ENCODE assay signal across 13 mouse cellular contexts in the genomic region with DNA sequence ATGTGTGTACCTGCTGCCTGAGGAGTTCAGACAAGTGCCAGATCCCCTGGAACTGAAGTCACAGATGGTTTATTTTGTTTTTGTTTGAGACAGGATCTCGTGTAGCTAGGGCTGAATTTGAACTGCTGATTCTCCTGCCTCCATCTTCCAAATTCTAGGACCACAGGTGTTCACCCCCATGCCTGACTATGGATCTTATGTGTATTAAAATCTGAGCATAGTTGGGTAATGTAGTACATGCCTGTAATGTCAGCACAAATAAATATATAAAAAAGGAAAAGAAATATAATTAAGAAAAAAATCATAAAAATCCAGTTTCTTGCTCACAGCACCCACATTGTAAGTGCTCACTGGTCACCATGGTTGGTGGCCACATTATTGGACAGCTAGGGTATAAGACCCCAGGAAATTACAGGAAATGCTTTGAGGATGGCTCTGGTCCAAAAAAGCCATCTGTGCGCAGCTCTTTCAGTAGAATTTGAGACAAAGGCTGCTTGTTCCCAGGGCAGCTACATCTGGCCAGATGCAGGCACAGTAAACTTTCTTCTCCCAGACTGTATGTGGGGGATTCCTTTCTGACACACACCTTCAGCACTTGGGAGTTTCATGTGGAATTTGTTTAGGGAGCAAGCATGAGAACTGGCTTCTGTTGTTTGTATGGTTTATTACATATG. TPM values are rescaled to one million over a fixed set of nuclear protein-coding genes. Genes with fewer than 3 reads are reported as not detected.
DNase-seq lines count a peak whose midpoint lies in the region; ATAC-seq lines count a peak whose summit lies in the region.
"Had no signal": no experiment of that assay in that cellular context is flagged by ENCODE, and none has a peak within 500 bp of the region (broad histone marks: within the 10 kb centered on the region; RNA-seq: fewer than 3 reads in every experiment).

No protein-coding gene starts in this region.

- peak; percentile 57; the same call in 1 of the 2 replicates for ATAC-seq in kidney, embryonic 14.5 days (ENCODE audit: low FRiP score, low TSS enrichment)
- no peak; the same call in 1 of the 2 replicates for ATAC-seq in embryonic facial prominence, embryonic 11.5 days (replicated peaks; ENCODE audit: insufficient number of reproducible peaks, low FRiP score, low TSS enrichment, low read depth)
- no peak for ATAC-seq in hindbrain, embryonic 14.5 days (ENCODE audit: low FRiP score)
- no peak for ATAC-seq in monocyte, adult 5-6 weeks (replicated peaks; ENCODE audit: insufficient number of reproducible peaks, low FRiP score, low TSS enrichment, poor library complexity, severe bottlenecking)

- no peak overlapping the region for H3K4me3 ChIP-seq in kidney, embryonic 14.5 days (ENCODE audit: low read length)
- H3K4me3 ChIP-seq in embryonic facial prominence, embryonic 11.5 days (ENCODE audit: low read depth, low read length): no peak overlapping the region
- H3K4me3 ChIP-seq in hindbrain, embryonic 14.5 days (replicated peaks; ENCODE audit: low read length): no peak overlapping the region
- H3K4me3 ChIP-seq: forebrain, embryonic 10.5 days had no signal

- no peaks in the 10 kb centered on the region for H3K9me3 ChIP-seq in kidney, embryonic 14.5 days (ENCODE audit: control insufficient read depth, low read length)
- no peaks in the 10 kb centered on the region for H3K9me3 ChIP-seq in embryonic facial prominence, embryonic 11.5 days (replicated peaks; ENCODE audit: control insufficient read depth, low read length)
- H3K9me3 ChIP-seq in hindbrain, embryonic 14.5 days (ENCODE audit: control insufficient read depth, low read length): no peaks in the 10 kb centered on the region
- H3K9me3 ChIP-seq: forebrain, embryonic 10.5 days had no signal

- H3K27me3 ChIP-seq in kidney, embryonic 14.5 days (ENCODE audit: control insufficient read depth, insufficient read depth, low read length): no peaks in the 10 kb centered on the region
- no peaks in the 10 kb centered on the region for H3K27me3 ChIP-seq in embryonic facial prominence, embryonic 11.5 days (ENCODE audit: control insufficient read depth, insufficient read depth, low read length)
- no peaks in the 10 kb centered on the region for H3K27me3 ChIP-seq in hindbrain, embryonic 14.5 days (ENCODE audit: control insufficient read depth, insufficient read depth, low read length)

- no peak overlapping the region for H3K4me2 ChIP-seq in kidney, embryonic 14.5 days (replicated peaks; ENCODE audit: low read depth, low read length)
- H3K4me2 ChIP-seq in embryonic facial prominence, embryonic 11.5 days (ENCODE audit: low read depth, low read length): no peak overlapping the region
- no peak overlapping the region for H3K4me2 ChIP-seq in hindbrain, embryonic 14.5 days (replicated peaks)

- H3K4me1 ChIP-seq in kidney, embryonic 14.5 days (ENCODE audit: control insufficient read depth, insufficient read depth, low read length): peaks cover 13% of the 10 kb centered on the region; the same call in 1 of the 2 replicates
- H3K4me1 ChIP-seq in embryonic facial prominence, embryonic 11.5 days (ENCODE audit: control insufficient read depth, insufficient read depth, low read length): no peaks in the 10 kb centered on the region
- no peaks in the 10 kb centered on the region for H3K4me1 ChIP-seq in hindbrain, embryonic 14.5 days (replicated peaks; ENCODE audit: control insufficient read depth, insufficient read depth, low read length)
- H3K4me1 ChIP-seq: forebrain, embryonic 10.5 days had no signal

- intact Hi-C loops in left cerebral cortex, postnatal 25 days (cut with DNase I): no loop called here

- DNase-seq in kidney, postnatal 25 days: no peak
- peak; percentile 54 for DNase-seq in MN1 (ENCODE audit: low spot score)
- peak; percentile 69 for DNase-seq in embryonic facial prominence, embryonic 11.5 days (ENCODE audit: low spot score)
- DNase-seq in hindbrain, embryonic 14.5 days (ENCODE audit: low spot score): peak; percentile 58
- DNase-seq in adrenal gland, postnatal 10 days: no peak
- DNase-seq in left cerebral cortex, postnatal 25 days (ENCODE audit: low spot score in 2 of 2): no peak
- DNase-seq: kidney, postnatal 4 days; lung, adult 18-20 months had no signal

- peak overlapping the region; percentile 61 for H3K27ac ChIP-seq in kidney, embryonic 14.5 days (ENCODE audit: low read depth, low read length)
- H3K27ac ChIP-seq in embryonic facial prominence, embryonic 11.5 days (replicated peaks; ENCODE audit: low read depth, low read length): 0 out of 2 replicates have a peak overlapping the region, but pooled peaks have one; percentile 36
- H3K27ac ChIP-seq in hindbrain, embryonic 14.5 days: no peak overlapping the region
- H3K27ac ChIP-seq: forebrain, embryonic 10.5 days had no signal

- no peak overlapping the region for H3K9ac ChIP-seq in kidney, embryonic 14.5 days (ENCODE audit: low read depth, low read length)
- no peak overlapping the region for H3K9ac ChIP-seq in embryonic facial prominence, embryonic 11.5 days (replicated peaks; ENCODE audit: low read length)
- H3K9ac ChIP-seq in hindbrain, embryonic 14.5 days: no peak overlapping the region

- WGBS in kidney, embryonic 14.5 days: 22% methylated on average over 2 of the region's 2 CpGs
- 31% methylated on average over 2 of the region's 2 CpGs for WGBS in embryonic facial prominence, embryonic 11.5 days
- WGBS in hindbrain, embryonic 14.5 days: 63% methylated on average over 2 of the region's 2 CpGs

- H3K36me3 ChIP-seq in kidney, embryonic 14.5 days (ENCODE audit: control insufficient read depth, insufficient read depth, low read length): no peaks in the 10 kb centered on the region
- no peaks in the 10 kb centered on the region for H3K36me3 ChIP-seq in embryonic facial prominence, embryonic 11.5 days (replicated peaks; ENCODE audit: control insufficient read depth, insufficient read depth, low read depth, low read length)
- no peaks in the 10 kb centered on the region for H3K36me3 ChIP-seq in hindbrain, embryonic 14.5 days (replicated peaks; ENCODE audit: control insufficient read depth, insufficient read depth)
- H3K36me3 ChIP-seq: forebrain, embryonic 10.5 days had no signal

RNA-seq across cellular contexts. Expression of a gene that starts 16.8 kb away (rescaled TPM):
- polyA plus RNA-seq in kidney, embryonic 14.5 days (2014; fragmentation: Nextera tagmentation; extraction: Ambion mirVana): not detected in 2 replicates
- not detected in 2 replicates for polyA plus RNA-seq in embryonic facial prominence, embryonic 11.5 days (2014; fragmentation: Nextera tagmentation; extraction: Ambion mirVana)
- polyA plus RNA-seq in hindbrain, embryonic 14.5 days (2014; fragmentation: Nextera tagmentation; extraction: Ambion mirVana): not detected in 2 replicates
- not detected in 3 replicates for total RNA-seq in monocyte, adult 5-6 weeks (2017)
- total RNA-seq in adrenal gland, postnatal 10 days (2021): not detected
- under 1 TPM in 1 of 2 experiments, not detected in 1; 0.53 TPM for total RNA-seq in left cerebral cortex, postnatal 25 days (2021)
- total RNA-seq: ES-E14; neutrophil, adult 5-6 weeks had no signal
- polyA plus RNA-seq: forebrain, embryonic 10.5 days had no signal

RNA-seq across cellular contexts. Expression of a gene that starts 25.4 kb away (rescaled TPM):
- 241 and 403 TPM in 2 replicates for polyA plus RNA-seq in kidney, embryonic 14.5 days (2014; fragmentation: Nextera tagmentation; extraction: Ambion mirVana)
- 433 and 480 TPM in 2 replicates for polyA plus RNA-seq in embryonic facial prominence, embryonic 11.5 days (2014; fragmentation: Nextera tagmentation; extraction: Ambion mirVana)
- polyA plus RNA-seq in hindbrain, embryonic 14.5 days (2014; fragmentation: Nextera tagmentation; extraction: Ambion mirVana): 583 and 597 TPM in 2 replicates
- total RNA-seq in monocyte, adult 5-6 weeks (2017): 274 to 316 TPM (median 277 TPM) in 3 replicates
- total RNA-seq in adrenal gland, postnatal 10 days (2021): 10 to 100 TPM; 50.3 to 68.1 TPM
- 10 to 100 TPM; 64.7 to 78.4 TPM for total RNA-seq in left cerebral cortex, postnatal 25 days (2021)

RNA-seq across cellular contexts. Expression of a gene that starts 59.6 kb away (rescaled TPM):
- 14.5 and 14.8 TPM in 2 replicates for polyA plus RNA-seq in kidney, embryonic 14.5 days (2014; fragmentation: Nextera tagmentation; extraction: Ambion mirVana)
- polyA plus RNA-seq in embryonic facial prominence, embryonic 11.5 days (2014; fragmentation: Nextera tagmentation; extraction: Ambion mirVana): 8.1 and 10.4 TPM in 2 replicates
- 11.7 and 12.7 TPM in 2 replicates for polyA plus RNA-seq in hindbrain, embryonic 14.5 days (2014; fragmentation: Nextera tagmentation; extraction: Ambion mirVana)
- total RNA-seq in monocyte, adult 5-6 weeks (2017): 13.7 to 20.7 TPM (median 16.1 TPM) in 3 replicates
- total RNA-seq in adrenal gland, postnatal 10 days (2021): 10 to 100 TPM; 41.3 to 62.7 TPM
- 100 to 1,000 TPM; 119 to 124 TPM for total RNA-seq in left cerebral cortex, postnatal 25 days (2021)

Comparison
In these comparisons a context has a peak if more than half of its experiments do, and no peak if none do; other contexts are left out.
1. DNase-seq: peak in MN1 (single experiment), embryonic facial prominence, embryonic 11.5 days (single experiment) and hindbrain, embryonic 14.5 days (single experiment); none in kidney, postnatal 25 days (0 of 2), adrenal gland, postnatal 10 days (single experiment) and left cerebral cortex, postnatal 25 days (0 of 2).